Mouse (Mus musculus) urinary bladder, postnatal 4 days (tissue): ENCODE measurements around the gene Cc2d1a.

Source experiments
- DNase-seq, 2 experiments: peaks; one replicate each; pipeline ENCODE4 v3.0.0; 2021 to 2022; ENCODE audit warnings: low spot score in 2 of 2

Cc2d1a gene

DNA sequence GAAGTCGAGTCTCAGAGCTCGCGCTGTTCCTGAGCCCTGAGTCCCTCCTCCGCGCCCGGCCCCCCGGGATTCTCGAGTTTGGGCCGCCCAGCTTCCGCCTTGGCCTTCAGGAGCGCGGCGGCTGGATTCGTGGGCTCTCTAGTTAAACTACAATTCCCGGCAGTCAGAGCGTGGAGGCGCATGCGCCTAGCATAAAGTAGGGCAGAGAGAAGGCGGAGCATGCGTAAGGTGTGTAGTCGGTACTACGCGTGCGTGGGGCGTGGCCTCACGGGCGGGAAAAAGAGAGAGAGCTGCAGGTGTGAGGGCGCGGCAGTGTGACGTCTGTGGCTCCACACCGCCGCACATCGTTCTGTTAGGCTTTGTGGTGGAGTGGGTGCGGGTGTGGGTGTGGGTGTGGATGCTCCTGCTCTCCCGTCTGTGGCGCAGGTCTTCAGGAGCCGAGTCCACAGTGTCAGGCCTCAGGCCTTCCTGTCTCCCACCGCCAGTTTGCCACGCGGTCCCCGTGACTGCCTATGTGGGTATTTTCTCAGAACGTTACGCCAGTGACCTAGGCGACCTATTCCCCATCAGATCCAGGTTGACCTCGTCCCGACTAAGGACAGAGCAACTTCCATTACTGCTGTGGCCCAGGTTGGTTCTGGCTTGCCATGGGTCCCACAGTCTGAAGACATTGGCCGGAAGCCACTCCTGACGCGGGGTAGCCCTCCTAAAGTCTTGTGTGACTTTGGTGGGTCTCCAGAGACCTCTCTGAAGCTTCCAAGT, at the start of gene Cc2d1a, which contains the start of gene 4930432K21Rik:
Gene Cc2d1a (minus strand): TSS at position 168 of the 762 bp plus-strand sequence.
Gene 4930432K21Rik (plus strand): TSS at position 257 of the 762 bp plus-strand sequence.
- DNase-seq: peak; percentile 89 to 90

DNA sequence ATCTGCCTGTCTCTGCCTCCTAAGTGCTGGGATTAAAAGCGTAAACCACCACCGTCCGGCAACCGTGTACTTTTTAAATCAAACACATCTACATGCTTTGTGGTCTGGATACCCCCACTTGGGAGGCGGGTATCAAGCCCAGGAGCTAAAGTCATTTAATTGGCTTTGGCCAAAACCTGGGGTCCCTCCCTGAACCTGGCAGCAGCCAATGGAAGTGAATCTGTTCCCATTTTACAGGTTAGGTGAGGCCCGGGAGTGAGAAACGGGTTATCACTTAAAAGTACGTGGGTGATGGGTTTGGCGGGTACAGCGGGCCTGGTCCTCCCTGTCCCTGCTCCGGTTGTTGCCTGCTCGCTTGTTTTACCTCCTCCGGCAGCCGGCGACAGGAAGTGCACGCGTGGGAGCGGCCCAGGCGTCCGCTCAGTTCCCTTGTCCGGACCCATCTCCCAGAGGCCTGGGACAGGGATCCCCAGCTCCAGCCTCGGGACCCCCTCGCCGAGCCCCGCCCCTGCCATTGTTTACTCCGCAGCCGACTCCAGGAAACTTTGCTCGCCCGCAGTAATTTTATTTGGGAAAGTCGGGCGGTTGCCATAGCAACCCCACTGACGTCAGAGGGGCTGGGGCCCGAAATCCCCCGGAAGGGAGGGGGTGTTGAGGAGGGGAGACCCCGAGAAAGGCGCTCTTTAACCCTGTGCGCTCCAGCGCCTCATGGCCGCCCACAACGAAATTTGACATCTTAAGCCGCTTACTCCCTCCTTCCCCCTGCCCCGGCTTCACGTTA, 49.6 kb upstream of the Cc2d1a start:
- peak; percentile 83 to 91 for DNase-seq

DNA sequence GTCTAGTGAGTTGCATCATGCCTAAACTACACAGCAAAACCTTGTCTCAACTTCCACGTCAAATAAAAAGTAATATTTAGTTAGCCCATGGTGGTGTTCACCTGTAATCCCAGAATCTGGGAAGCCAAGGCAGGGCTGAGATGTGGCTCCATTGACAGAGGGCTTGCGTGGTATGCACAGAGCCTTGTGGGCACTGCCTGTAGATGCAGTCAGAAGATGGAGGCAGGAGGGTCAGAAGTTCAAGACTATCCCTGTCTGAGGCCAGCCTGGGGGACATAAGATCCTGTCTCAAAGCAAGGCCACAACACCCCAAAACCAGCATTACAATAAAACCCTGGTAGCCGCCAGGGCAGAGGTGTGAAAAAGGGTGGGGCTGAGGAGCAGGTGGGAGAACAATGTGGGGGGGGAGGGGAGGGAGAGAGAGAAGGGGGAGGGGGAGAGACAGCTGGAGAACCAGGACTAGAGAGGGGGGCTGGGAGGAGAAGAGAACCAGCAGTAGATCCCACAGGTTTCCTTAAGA, 46.5 kb upstream of the Cc2d1a start:
- no peak for DNase-seq

DNA sequence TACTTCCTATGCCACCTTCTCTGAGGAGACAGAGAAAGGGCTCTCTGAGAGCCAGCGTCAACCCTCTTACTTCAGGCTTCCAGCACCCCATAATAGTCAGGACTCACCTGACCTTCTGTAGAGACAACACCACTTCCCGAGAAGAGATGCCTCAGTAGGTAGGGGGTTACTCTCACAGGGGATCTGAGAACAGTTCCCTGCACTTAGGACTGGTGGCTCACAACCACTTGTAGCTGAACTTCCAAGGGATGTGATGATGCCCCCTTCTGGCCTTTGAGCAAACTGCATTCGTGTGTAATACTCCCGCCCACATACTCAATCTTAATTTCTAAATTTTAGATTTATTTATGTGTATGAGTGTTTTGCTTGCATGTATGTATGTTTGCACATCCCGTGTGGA, 45.8 kb upstream of the Cc2d1a start:
- DNase-seq: no peak

DNA sequence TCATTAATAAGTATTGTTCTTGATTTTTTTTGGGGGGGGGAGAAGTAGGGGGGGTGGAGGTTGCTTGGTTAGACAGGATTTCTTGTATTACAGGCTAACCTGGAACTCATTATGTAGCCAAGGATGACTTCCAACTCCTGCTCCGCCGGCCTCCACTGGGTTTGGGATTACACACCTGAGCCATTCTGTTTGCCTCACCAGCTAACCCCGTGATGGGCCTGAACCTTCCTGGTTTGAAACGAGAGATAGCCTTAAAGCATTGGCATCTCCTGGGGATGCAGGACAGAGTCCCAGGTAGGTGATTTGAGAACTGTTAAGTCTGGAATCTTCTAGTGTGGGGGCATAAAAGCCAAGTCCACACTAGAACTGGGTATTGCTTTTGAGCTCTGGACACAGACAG, 45.4 kb upstream of the Cc2d1a start:
- no peak for DNase-seq

DNA sequence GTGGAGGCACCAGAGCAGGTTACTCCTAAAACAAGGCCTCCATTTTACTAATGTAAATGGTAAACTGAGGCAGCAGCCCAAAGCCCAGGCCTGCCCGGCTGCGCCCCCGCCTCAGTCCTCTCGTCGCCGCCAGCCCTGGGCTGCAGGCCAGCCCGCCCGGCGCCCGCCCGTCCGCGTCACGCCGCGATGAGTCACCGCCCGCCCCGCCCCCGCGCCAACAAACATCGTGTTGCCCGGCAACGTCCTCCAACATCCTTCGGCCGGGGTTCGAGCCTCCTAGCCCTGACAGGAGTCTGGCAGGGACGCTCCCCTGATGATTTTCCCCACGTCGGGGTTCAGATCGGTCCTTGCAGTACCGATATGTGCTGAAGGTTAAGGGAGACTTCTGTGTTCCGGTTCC, 44.8 kb upstream of the Cc2d1a start:
- peak; percentile 76 to 88 for DNase-seq

DNA sequence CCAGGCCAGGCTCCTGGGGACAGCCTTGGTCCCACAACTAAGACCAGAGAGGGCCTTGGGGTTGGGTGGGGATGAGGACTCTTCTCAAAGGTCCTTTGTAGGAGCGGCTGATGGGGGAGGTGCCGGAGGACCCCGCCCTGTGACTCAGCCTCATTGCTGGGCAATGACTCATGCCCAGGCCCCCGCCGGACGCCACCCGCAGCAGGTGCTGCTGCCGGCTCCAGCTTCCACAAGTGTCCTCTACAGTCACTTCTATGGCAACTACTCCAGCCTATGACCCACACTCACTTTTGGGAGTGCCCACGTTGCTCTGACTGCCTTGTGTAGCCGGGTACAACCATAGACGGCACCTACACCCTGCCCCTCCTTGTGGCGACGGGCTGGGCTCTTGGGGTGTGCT, 44.3 kb upstream of the Cc2d1a start:
- DNase-seq: peak; percentile 73 to 74

DNA sequence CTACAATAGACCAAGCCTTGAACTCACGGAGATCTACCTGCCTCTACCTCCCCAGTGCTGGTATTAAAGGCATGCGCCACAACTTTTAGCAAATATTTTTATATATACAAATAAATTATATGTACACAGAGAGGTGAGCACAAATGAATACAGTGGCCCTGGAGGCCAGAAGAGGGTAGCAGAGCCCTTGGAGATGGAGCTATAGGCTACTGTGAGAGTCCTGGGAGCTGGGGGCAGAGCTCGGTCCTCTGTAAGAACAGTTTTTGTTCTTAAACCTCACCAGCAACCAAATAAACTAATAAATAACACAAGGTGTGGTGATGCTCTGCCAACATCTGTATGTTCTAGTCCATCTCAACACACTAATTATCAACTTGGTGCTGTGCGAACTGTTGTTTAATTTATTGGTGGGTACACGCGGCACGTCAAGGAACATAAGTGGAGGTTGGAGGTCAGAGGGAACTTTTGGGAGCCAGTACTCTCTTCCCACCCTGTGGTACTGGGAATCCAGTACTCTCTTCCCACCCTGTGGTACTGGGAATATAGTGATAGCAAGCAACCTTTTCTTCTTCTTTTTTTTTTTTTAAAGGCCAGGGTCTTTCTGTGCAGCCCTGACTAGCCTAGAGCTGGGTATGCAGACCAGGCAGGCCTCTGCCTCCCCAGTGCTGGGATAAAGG, 42.6 kb upstream of the Cc2d1a start:
- no peak for DNase-seq

DNA sequence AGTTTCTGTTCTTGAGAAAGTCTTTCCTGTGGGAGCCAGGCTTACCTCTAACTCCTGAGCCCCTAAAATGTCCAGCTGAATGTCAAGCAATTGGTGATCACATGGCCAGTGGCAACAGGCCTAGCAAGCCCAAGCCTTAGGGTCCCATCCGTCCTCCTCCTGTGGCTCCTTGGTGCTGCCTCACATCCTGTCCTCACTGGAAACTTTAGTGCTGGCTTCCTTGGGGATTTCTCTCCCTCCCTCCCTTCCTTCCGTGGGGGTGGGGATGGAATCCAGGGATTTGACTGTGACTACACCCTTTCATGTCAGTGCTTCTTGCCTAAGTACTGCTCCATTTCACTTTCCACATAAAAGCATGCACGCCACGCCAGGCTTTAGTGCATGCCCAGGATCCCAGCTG, 41.9 kb upstream of the Cc2d1a start:
- DNase-seq: no peak

DNA sequence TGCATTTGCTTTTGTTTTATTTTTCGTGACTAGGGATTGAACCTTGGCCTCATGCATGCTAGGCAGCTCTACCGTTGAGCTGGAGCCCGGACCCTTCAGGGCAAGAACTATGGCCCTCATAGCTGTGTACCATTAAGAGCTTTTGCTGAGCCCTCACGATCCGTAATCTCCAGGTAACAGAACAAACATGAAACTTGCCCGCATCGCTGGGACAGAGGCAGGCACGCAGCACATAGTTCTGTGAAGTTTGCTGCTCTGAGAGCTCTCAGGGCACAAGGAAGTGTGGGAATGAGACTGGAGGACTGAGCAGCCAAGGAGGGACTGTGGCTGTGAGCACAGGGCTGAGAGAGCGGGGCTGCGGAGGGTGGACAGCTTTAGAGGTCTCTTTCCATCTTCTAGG, 40.9 kb upstream of the Cc2d1a start:
- DNase-seq: no peak

DNA sequence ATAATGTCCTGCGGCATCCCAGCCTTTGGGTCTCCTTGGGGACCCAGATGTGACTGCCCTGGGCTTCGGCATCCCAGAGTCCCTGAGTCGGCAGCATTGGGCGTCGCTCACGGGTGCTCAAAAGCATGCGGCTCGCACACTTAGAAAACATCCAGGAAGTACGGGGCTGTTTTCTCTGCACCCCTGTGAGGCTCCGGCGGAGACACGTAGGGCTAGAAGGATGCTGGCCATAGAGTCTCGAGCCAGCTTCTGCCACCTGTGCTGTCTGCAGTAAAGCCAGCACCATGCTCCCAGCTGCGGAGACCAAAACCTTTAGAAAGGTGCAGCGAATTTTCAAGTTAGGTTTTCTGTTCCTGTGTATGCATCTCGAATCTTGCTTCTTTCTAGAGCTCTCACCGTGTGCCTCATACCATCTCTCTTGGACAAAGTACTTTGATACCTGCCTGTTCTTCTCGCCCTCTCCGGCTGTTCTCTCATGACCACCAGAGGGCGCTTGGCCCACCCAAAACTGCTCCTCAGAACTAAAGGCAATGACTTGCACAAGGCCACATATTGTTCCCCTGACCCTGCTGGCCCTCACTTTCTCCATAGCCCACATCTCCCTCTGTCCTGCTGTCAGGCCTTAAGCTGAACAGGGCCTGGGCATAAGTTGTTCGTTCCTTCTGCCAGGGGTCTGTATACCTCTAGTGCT, 39.5 kb upstream of the Cc2d1a start:
- no peak for DNase-seq

DNA sequence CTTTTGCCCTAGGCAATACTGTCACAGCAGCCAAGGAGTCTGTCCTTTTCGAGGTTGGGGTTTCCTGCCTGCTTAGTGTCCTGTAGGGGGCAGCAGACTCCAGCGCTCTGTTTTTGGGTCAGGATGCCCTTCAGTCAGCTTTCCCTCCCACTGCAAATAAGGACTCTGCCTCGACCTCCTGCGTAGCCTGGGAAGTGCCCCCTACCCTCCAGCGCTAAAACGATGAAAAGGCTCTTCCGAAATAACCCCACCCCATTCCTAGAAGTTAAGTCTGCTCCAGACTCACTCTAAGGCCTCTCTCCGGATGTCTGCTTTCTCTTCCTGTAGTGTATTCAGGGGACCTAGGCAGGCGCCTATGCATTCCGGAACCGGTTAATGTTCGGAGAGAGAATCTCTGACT, 38.8 kb upstream of the Cc2d1a start:
- peak in 1 of 2 experiments; percentile 71 for DNase-seq

DNA sequence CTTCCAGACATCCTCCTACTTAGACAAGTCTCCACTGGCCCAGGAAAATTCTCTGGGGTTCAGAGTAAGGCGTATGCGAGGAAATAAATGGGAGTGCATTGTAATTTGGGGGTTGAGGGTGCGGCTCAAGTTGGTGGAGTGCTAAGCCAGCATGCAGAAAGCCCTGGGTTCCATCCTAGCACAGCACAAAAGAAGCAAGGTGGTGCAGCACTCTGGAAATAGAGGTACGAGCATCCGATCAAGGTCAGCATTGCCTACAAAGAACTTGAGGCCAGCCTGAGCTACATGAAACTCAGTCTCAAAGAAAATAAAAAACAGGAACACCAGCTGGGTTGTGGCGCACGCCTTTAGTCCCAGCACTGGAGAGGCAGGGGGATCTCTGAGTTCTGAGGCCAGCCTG, 37.4 kb upstream of the Cc2d1a start, which contains the start of gene Nanos3:
Gene Nanos3 (minus strand): TSS at position 101 of the 400 bp plus-strand sequence.
- no peak for DNase-seq

DNA sequence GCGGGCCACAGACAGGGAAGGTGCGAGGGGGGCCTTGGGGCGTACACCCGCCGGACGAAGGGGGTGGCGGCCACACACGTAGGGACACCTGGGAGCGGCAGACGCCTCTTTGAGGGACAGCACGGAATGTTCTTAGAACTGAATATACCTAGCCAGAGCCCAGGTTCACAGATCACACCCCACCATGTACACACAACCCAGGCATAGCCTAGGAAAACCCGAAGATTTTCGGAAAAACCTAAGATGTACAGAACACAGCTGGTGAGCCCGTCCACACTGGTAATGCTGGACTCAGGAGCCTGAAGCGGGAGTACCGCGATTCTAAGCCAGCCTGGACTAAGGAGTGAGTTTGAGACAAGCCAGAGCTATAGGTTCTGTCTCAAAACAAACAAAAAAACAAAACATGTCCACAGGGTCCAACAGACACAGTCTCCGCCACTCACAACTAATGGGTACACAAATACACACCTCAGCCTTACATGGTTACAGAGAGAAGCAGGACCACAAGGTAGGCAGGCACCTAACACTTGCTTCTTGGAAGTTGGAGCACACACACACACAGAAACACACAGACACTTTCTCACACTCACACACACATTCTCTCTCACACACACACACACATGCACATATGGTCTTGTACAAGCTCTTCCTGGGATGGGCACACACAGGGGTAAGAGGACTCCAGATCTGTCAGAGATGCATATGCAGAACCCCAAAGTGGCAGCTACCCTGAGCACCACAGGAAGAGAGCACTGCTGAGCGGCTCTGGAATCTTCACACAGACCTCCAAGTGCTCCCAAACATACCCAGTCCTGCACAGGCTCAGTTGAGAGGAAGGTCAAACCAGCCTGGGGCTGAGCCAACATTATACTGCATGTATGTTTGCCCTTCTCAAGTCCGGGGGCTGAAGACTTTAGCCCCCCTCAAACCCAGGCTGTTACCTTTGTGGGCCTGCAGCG, 36.6 kb upstream of the Cc2d1a start:
- no peak for DNase-seq

DNA sequence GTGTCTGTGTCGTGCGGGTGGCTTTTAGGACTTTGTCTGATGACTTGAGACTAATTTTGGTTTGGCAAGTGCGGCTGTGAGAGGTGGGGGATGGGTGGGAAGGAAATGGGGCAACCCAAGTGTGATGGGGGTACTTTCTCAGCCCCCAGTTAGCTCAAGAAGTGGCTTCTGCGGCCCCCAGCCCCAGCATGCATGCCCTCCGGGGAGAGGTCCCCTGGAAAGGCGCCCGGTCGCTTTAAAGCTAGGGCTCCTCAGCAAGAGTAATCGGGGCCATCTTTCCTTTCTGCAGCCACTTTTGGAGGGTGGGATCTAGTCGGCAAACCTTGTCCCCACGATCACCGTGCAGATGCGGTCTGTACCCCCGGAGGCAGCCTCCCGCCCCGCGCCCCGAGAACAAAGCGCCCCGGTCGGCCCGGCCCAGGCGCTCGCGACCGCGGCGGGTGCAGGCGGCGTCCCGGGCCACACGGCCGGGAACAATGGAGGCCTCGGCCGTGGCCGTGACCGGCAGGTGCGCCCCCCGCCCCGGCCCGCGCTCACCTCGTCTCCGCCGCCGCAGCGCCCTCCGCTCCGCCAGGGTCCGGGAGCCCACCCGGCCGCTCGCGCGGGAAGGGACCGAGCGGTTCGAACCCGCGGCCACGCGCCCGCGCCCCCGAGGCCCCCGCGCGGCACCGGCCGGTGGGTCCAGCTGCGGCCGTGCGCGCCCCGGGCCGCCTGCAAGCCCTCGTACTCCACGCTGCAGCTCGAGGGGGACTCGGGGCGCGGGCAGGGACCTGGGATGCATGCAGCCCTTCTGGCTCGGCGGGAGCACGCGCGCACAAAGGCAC, 35.7 kb upstream of the Cc2d1a start:
- DNase-seq: no peak

DNA sequence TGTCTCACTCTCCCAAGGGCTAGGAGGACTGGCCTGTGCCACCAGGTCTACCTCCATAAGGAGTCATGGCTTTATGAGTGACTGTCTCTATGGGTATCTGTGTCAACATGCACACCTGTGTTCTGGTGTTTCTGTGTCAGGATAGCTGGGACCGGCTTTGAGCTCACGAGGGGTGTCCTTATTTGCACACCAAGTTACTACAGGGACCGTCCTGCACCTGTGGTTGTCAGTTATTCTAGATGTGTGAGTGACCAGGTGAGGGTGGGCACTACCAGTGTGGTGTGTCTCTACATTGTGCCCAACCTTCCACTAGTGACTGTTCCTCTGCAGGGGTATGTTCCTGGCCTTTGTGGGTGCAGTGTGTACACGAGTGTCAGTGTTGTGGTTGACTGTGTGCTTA, 35.1 kb upstream of the Cc2d1a start:
- DNase-seq: no peak

DNA sequence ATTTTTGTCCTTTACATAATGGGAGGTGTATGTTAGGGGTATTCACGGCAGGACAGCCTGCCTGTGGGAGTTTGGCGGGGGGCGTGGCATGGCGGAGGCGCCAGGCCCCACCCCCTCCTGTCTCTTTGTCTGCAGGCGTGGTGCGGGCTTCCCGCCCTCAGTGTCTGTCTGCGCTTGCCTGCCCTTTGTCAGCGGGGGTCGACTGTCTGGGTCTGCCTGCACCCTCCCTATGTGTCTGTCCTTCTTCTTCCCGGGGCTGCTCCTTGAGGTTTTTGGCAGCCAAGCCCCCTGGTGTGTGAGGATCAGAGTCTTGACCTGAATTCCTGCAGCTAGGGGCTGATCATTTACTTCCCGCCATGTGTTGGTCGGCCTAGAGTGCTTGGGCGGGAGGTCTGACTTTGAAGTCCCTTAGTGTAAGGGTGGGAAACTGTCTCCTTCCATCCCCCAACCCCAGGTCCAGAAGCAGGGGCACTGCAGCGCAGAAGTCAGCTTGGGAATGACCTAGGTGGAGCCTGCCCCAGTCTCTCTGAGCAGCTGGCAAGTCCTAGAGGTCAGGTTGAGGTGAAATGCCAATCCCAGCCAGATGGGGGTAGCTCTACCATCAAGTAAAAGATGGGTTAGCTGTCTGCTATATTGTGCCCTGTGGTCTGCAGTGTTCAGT, 32.9 kb upstream of the Cc2d1a start:
- peak in 1 of 2 experiments; percentile 52 for DNase-seq

DNA sequence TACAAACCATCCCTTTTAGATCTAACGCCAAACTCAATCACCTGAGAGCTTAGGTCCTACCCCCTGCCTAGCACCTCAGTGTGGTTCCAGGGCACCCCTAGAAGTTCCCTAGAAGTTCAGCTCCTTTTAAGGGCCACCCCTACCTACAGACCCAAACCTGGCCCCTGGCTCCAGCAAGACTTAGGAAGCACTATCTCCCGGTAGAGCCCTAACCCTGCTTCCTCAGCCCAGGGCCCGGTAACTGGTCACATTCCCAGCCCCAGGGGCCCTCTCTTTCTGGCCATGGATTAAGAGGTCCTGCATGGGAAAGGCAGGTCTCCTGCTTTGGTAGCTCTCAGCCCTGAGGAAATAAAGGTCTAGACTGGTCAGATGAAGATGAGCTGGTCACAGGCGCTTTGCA, 32.2 kb upstream of the Cc2d1a start:
- no peak for DNase-seq

DNA sequence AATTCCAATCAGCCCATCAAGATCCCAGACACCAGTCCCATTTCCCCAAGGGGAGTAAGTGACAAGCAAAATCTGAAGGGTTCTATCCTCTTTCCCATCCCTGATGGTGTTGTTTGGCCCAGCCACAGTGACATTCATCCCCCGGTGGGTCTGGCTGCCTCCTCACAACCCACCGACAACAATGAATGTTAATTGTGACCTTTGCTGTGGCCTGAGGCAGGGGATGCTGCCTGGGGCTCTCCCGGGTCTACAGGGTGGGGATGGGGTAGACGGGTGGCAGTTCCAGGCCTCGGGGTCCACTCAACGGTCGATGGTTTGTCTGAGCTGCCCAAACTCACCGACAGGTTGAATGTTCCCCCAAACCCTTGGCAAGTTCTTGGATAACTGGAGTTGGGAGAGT, 30.9 kb upstream of the Cc2d1a start:
- DNase-seq: no peak
